Mouse (Mus musculus) lung, postnatal 0 days (tissue): ENCODE data around the gene Cd6.

Source experiments
- CTCF ChIP-seq: IDR thresholded peaks from 2 replicates; pipeline ENCODE4 v1.5.1; 2016; ENCODE audit warnings: antibody characterized with exemption, mild to moderate bottlenecking
- EP300 ChIP-seq: IDR thresholded peaks from 2 replicates; pipeline ENCODE4 v1.6.1; 2016; ENCODE audit warnings: antibody characterized with exemption, mild to moderate bottlenecking, control low read depth

DNA sequence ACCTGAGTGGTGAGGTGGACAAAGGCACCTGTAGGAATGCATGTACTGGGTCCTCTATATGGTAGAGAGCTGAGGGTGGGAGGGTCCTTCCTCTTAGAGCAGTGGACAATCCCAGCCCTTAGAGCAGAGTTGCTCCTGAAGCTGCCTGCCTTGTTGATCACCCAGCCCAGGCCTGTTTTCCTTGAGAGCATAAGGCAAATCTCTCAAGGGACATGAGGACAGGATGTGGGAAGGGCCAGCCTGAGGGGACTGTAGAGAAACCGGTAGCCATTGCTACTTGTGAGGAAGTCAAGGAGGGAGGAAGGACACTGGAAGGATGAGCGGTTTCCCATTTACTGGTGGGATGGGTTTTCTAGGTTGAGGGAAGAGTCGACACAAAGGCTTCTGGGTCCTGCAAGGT, 87.3 kb downstream of the Cd6 start:
- TF ChIP-seq EP300 (no peak), CTCF (no peak)
